Mouse (Mus musculus) forebrain, embryonic 16.5 days (tissue): ENCODE measurements at regions not wholly inside any gene's neighbourhood (a gene's known extent, or its start where the extent isn't known, plus 50 kb on each side); places are given as distances from the start of the nearest gene placed in this dataset.

ENCODE experiments used
- ATAC-seq: fragments of 200-750 bp; cut with Nextera tagmentation; 2 replicates; pipeline ENCODE4 v1.8.0; 2017; ENCODE audit warnings: mild to moderate bottlenecking, moderate library complexity
- H3K27ac ChIP-seq: fragments of 300-500 bp; sonication (generic); 2 replicates; pipeline ENCODE4 v1.5.1; 2014; ENCODE audit warnings: low read length, control low read depth
- H3K27me3 ChIP-seq: fragments of 300-500 bp; sonication (generic); replicated peaks from 2 replicates; pipeline ENCODE4 v1.6.1; 2014; ENCODE audit warnings: low read length; ENCODE audit not compliant: control insufficient read depth, insufficient read depth
- H3K36me3 ChIP-seq: fragments of 300-500 bp; sonication (generic); 2 replicates; pipeline ENCODE4 v1.6.1; 2014; ENCODE audit not compliant: control insufficient read depth, insufficient read depth
- H3K4me1 ChIP-seq: fragments of 300-500 bp; sonication (generic); replicated peaks from 2 replicates; pipeline ENCODE4 v1.6.1; 2014; ENCODE audit warnings: low read length; ENCODE audit not compliant: control insufficient read depth, insufficient read depth
- H3K4me2 ChIP-seq: fragments of 300-500 bp; sonication (generic); 2 replicates; pipeline ENCODE4 v1.6.1; 2014; ENCODE audit warnings: mild to moderate bottlenecking, low read length, control low read depth
- H3K4me3 ChIP-seq: fragments of 300-500 bp; sonication (generic); replicated peaks from 2 replicates; pipeline ENCODE4 v1.5.1; 2014; ENCODE audit warnings: mild to moderate bottlenecking, low read length, control low read depth
- H3K9ac ChIP-seq: fragments of 300-500 bp; sonication (generic); replicated peaks from 2 replicates; pipeline ENCODE4 v1.6.1; 2014; ENCODE audit warnings: low read depth, low read length, control low read depth
- H3K9me3 ChIP-seq: fragments of 300-500 bp; sonication (generic); 2 replicates; pipeline ENCODE4 v1.6.1; 2016; ENCODE audit warnings: low read length; ENCODE audit not compliant: control insufficient read depth
- WGBS: fragments of 180-500 bp; shearing (Covaris S2); extraction: QIAGEN DNeasy Blood & Tissue Kit; methylation state at CpG from one replicate; pipeline ENCODE4 v1.1.7; 2014; 5-methylcytosine and 5-hydroxymethylcytosine counted together

DNA sequence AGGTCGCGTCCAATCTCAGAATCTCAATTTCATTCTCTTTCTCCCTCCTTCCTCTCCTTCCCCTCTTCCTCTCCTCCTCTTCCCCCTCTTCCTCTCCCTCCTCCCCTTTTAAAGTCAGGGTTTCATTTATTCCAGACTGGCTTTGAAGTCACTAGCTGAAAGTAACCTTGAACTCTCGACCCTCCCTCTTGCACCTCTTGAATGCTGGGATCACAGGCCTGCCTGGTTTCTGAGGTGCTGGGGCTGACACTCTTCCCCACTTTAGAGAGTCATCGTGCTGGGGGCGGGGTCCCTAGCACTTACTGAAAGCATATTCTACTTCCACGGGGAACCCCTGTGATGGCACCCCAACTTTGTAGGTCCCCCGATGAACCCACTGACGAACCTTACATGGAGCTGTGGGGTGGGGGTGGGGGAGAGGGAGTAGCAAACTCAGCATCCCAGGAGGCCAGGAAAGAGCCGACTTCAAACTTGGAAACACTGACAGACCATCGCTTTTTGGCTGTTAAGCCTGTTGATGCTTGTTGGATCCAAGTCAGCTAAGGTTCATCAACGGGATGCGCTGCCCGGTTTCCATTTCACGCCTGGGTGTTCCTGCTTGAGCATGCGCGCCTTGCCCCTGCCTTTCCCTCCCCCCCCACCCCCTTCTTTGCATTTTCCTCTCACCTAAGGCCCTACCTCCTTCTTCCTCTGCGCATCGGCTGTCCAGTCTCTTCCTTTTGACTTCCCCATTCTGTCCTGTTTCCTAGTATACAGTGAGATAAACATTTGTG lies 132.0 kb upstream of the Med13l start:
- Histone ChIP-seq H3K4me2 (no peak overlapping the region), H3K4me1 (peaks cover 6% of the 10 kb centered on the region; the same call in 1 of the 2 replicates), H3K9me3 (no peaks in the 10 kb centered on the region), H3K36me3 (no peaks in the 10 kb centered on the region), H3K9ac (no peak overlapping the region), H3K27ac (no peak overlapping the region), H3K4me3 (no peak overlapping the region), H3K27me3 (no peaks in the 10 kb centered on the region; the same call in 1 of the 2 replicates)
- no peak for ATAC-seq
- WGBS, result 83% methylated on average over 16 of the region's 18 CpGs

DNA sequence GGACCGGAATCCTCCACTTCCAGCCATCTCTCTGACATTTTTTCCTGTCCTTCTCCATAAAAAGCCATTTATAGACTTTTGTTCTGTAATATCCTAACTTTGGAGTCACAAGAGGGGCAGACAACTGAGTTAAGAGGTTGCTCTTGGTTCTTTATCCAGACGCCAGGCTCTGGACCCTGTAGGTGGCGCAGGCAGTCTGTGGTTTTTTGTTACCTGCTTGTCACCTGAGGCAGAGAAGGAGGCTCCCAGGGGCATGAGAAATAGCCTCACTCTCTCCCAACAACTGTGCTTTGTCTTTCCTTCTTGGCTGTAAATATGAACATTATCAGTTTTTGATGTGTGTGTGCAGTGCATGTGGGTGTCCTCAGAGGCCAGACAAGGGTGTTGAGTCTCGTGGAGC lies 126.9 kb upstream of the Med13l start:
- no peak overlapping the region for H3K27ac ChIP-seq
- H3K9me3 ChIP-seq, result no peaks in the 10 kb centered on the region
- WGBS, result 85% methylated on average over 4 of the region's 4 CpGs
- no peak overlapping the region for H3K4me2 ChIP-seq
- no peaks in the 10 kb centered on the region; the same call in 1 of the 2 replicates for H3K27me3 ChIP-seq
- H3K9ac ChIP-seq, result no peak overlapping the region
- ATAC-seq, result no peak
- H3K36me3 ChIP-seq, result no peaks in the 10 kb centered on the region
- H3K4me1 ChIP-seq, result peaks cover 9% of the 10 kb centered on the region
- no peak overlapping the region for H3K4me3 ChIP-seq

DNA sequence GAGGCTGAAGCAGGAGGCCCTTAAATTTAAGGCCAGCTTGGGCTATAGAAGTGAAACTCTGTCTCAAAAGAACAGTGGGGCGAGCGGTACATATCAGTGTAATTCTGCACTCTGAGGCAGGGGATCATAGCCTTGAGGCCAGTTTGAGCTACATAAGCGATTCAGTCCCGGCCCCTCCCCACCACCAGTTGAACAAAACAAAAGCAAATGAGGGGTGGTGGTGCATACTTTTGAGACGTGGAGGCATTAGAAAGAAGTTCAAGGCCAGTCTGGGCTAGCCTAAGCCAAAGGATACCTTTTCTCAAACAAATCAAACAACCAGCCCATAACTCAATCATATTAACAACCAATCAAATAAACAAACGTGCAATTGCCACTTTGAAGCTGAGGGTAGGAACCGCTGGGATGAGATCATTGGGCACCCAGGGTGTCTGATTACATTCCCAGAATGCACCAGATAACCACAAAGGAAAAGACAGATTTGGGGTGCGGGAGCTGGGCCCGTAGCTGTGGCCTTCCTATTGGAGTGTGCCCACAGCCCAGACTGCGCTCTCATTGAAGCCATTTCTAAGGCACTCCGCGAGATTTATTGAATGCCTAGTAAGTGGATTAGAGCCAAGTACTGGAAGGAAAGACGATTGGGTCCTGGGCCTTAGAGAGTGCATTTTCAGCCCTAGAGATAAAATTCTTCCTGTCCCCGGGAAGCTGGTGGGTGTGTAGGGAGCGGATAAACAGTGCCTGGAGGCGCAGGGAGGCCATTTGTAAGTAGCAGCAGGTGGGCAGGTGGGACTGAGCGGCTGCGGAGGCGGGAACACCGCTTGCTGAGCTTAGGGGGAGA lies 125.5 kb upstream of the Med13l start:
- no peaks in the 10 kb centered on the region for H3K9me3 ChIP-seq
- H3K27me3 ChIP-seq, result no peaks in the 10 kb centered on the region; the same call in 1 of the 2 replicates
- no peak overlapping the region for H3K4me3 ChIP-seq
- no peaks in the 10 kb centered on the region for H3K36me3 ChIP-seq
- no peak overlapping the region for H3K27ac ChIP-seq
- ATAC-seq, result peak; percentile 36; the same call in 1 of the 2 replicates
- H3K4me1 ChIP-seq, result peaks cover 9% of the 10 kb centered on the region
- no peak overlapping the region for H3K4me2 ChIP-seq
- no peak overlapping the region for H3K9ac ChIP-seq
- 9% methylated on average over 20 of the region's 20 CpGs for WGBS

DNA sequence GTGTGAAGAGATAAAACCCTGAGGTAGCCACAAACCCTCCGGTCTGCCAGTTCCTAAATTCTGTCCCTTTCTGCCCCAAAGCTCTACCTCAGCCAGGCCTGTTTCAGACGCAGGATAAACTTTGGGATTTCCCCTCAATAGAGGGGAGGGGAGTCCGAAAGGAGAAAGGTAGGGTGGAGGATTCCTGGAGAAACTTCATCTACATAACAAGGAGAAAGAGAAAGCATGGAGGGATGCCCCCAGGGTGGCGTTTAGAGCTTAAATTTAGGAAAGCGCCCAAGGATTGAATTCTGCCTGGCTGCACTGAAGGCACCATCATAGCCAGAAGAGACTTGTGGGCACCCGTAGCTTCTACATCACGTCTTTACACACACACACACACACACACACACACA lies 124.9 kb upstream of the Med13l start:
- Histone ChIP-seq H3K27ac (no peak overlapping the region), H3K4me3 (no peak overlapping the region), H3K4me1 (peaks cover 9% of the 10 kb centered on the region), H3K27me3 (no peaks in the 10 kb centered on the region; the same call in 1 of the 2 replicates), H3K9ac (no peak overlapping the region), H3K36me3 (no peaks in the 10 kb centered on the region), H3K4me2 (no peak overlapping the region), H3K9me3 (no peaks in the 10 kb centered on the region)
- no peak for ATAC-seq
- 14% methylated on average over 7 of the region's 7 CpGs for WGBS

DNA sequence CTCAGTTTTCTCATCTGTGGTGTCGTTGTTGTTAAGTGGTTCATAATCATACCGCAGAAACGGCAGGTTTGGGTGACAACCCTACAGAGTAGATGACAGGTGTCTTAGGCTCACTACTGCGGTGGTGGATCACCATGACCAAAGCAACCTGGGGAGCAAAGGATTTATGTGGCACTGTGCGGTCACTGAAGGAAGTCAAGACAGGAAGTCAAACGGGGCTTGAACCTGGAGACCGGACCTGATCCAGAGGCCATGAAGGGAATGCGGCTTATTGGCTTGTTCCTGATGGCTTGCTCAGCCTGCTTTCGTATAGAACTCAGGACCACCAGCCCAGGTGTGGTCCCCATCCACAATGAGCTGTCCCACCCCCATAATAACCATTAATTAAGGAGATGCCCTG lies 124.4 kb upstream of the Med13l start:
- ATAC-seq, result no peak
- Histone ChIP-seq H3K9ac (no peak overlapping the region), H3K9me3 (no peaks in the 10 kb centered on the region), H3K27me3 (no peaks in the 10 kb centered on the region; the same call in 1 of the 2 replicates), H3K36me3 (no peaks in the 10 kb centered on the region), H3K4me1 (peaks cover 9% of the 10 kb centered on the region), H3K27ac (no peak overlapping the region), H3K4me3 (no peak overlapping the region), H3K4me2 (no peak overlapping the region)
- WGBS, result 30% methylated on average over 9 of the region's 9 CpGs

DNA sequence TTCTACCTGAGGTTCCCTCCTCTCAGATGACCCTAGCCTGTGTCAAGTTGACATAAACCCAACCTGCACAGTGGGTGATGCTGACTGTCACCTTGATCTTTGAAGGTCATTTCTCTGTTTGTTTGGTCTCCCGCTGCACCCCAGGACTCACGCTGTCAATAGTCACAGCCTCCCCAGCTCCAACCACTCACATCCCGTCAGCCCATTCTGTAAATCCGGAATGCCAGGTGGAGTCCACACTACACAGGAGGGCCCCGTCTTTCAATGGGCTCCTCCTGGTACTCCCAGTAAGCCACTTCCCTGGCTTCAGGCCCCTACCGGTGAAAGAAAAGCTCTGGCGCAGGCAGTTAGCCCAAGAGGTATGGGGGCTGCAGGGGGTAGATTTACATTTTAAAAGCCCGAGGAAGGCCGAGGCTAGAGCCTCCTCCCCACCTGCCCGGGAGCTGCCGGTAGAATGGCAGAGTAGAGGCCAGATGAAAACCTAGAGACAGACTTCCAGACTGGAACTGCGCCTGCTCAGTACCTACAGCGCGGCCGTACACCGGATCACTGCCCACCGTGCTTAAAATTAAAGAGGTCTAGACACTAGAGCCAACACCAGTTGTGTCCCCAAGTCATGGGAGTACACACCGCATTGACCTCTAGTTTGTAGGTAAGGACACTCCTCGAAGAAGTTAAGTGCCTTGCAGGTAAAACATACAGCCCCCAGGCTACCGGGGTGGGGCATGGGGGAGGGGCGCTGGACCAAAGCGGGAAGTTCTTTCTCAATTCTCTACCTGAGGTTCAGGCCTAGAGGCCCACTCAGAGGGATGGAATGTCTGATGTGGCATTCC lies 123.8 kb upstream of the Med13l start:
- 12% methylated on average over 22 of the region's 22 CpGs for WGBS
- H3K27ac ChIP-seq, result no peak overlapping the region
- H3K4me3 ChIP-seq, result no peak overlapping the region
- H3K4me1 ChIP-seq, result peaks cover 9% of the 10 kb centered on the region
- no peak for ATAC-seq
- H3K36me3 ChIP-seq, result no peaks in the 10 kb centered on the region
- no peaks in the 10 kb centered on the region; the same call in 1 of the 2 replicates for H3K27me3 ChIP-seq
- no peak overlapping the region for H3K4me2 ChIP-seq
- no peaks in the 10 kb centered on the region for H3K9me3 ChIP-seq
- H3K9ac ChIP-seq, result no peak overlapping the region

DNA sequence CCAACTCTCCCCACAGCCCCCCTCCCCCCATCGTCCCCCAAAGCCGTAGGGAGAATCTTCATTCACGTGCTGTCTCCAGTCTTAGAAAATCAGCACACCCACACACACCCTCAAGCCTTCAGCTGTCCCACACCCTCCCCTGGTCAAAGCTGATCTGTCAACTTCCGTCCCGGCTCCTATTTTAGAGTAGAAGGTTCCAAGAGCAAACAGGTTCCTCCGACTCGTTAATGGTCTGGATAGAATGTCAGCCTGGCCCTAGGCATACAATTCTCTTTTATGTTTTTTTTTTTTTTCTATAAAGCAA lies 123.2 kb upstream of the Med13l start:
- Histone ChIP-seq H3K27me3 (no peaks in the 10 kb centered on the region; the same call in 1 of the 2 replicates), H3K9me3 (no peaks in the 10 kb centered on the region), H3K4me3 (no peak overlapping the region), H3K4me2 (no peak overlapping the region), H3K9ac (no peak overlapping the region), H3K36me3 (no peaks in the 10 kb centered on the region), H3K4me1 (peaks cover 9% of the 10 kb centered on the region), H3K27ac (no peak overlapping the region)
- WGBS, result 23% methylated on average over 7 of the region's 7 CpGs
- ATAC-seq, result no peak

DNA sequence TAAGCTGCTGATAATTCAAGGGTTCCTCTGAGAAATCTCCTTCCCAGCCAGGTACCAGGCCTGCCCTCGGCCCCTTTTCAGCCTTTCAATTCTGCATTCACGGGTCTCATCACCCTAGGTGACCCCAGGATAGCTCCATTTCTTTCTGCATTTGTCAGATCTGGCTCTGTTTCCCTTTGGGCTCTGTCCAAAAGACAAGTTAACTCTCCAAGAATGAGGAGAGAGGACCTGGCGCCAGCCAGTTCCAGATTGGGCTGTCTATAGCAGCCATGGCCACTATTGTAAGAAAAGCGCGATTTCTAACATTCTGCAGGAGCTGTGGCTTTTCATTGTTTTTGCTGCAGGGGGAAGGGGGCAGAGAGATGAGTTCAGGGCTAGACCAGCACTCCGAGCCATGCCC lies 122.5 kb upstream of the Med13l start:
- Histone ChIP-seq H3K4me1 (peaks cover 9% of the 10 kb centered on the region), H3K9ac (no peak overlapping the region), H3K27ac (no peak overlapping the region), H3K27me3 (no peaks in the 10 kb centered on the region; the same call in 1 of the 2 replicates), H3K4me2 (no peak overlapping the region), H3K36me3 (no peaks in the 10 kb centered on the region), H3K4me3 (no peak overlapping the region), H3K9me3 (no peaks in the 10 kb centered on the region)
- ATAC-seq, result 0 out of 2 replicates have a peak, but pooled peaks have one; percentile 40
- 14% methylated on average over 6 of the region's 6 CpGs for WGBS
